Mouse (Mus musculus) liver, adult 2 months (tissue): ENCODE results near the gene Ffar1. TPM values are rescaled to one million over a fixed set of nuclear protein-coding genes. Genes with fewer than 3 reads are reported as not detected.

ENCODE experiments used
- DNase-seq: peaks from one replicate; pipeline ENCODE4 v3.0.0-alpha.2; 2011; ENCODE audit warnings: low read depth, low spot score; ENCODE audit errors: extremely low read depth
- H3K27ac ChIP-seq: fragments of 200-500 bp; replicated peaks from 2 replicates; pipeline ENCODE4 v1.5.1; 2012; ENCODE audit warnings: low read depth, mild to moderate bottlenecking, control low read depth, inconsistent platforms, low read length; ENCODE audit not compliant: insufficient read depth
- H3K27me3 ChIP-seq: fragments of 200-500 bp; 2 replicates; pipeline ENCODE4 v1.6.1; 2012; ENCODE audit warnings: mild to moderate bottlenecking, moderate library complexity, low read length, inconsistent platforms; ENCODE audit not compliant: control insufficient read depth, insufficient read depth
- H3K36me3 ChIP-seq: fragments of 200-500 bp; 2 replicates; pipeline ENCODE4 v1.6.1; 2012; ENCODE audit warnings: low read length, inconsistent platforms; ENCODE audit not compliant: control insufficient read depth, insufficient read depth
- H3K4me1 ChIP-seq: fragments of 200-500 bp; 2 replicates; pipeline ENCODE4 v1.6.1; 2011; ENCODE audit warnings: low read length; ENCODE audit not compliant: control insufficient read depth, insufficient read depth
- H3K4me3 ChIP-seq: fragments of 200-500 bp; 2 replicates; pipeline ENCODE4 v1.5.1; 2011; ENCODE audit warnings: low read depth, mild to moderate bottlenecking, control low read depth, low read length, moderate library complexity; ENCODE audit not compliant: insufficient read depth
- H3K79me2 ChIP-seq: fragments of 200-500 bp; 2 replicates; pipeline ENCODE4 v1.6.1; 2012; ENCODE audit warnings: inconsistent platforms, mild to moderate bottlenecking, low read length, moderate library complexity; ENCODE audit not compliant: control insufficient read depth, insufficient read depth
- H3K9ac ChIP-seq: fragments of 200-500 bp; 2 replicates; pipeline ENCODE4 v1.6.1; 2012; ENCODE audit warnings: low read depth, mild to moderate bottlenecking, control low read depth, inconsistent platforms, low read length
- CTCF ChIP-seq: fragments of 200-500 bp; IDR thresholded peaks from 2 replicates; pipeline ENCODE4 v1.5.1; 2011; ENCODE audit warnings: low read depth, low read length, control low read depth
- POLR2A ChIP-seq: fragments of 200-500 bp; IDR thresholded peaks from 2 replicates; pipeline ENCODE4 v1.6.1; 2011; ENCODE audit warnings: low read length, control low read depth; ENCODE audit not compliant: insufficient read depth; ENCODE audit errors: extremely low read depth
- WGBS: fragments of 180-500 bp; shearing (Covaris S2); methylation state at CpG from one replicate; pipeline ENCODE4 v1.1.7; 2018; 5-methylcytosine and 5-hydroxymethylcytosine counted together
- polyA plus RNA-seq: library from polyadenylated mRNA; depleted of rRNA; stranded (reverse); fragments of >200 nt; gene quantifications from 2 replicates; pipeline ENCODE4 v1.2.3, GENCODE M21; 2012
- total RNA-seq: library from RNA; depleted of rRNA; stranded (reverse); fragments of >200 nt; gene quantifications from 2 replicates; pipeline ENCODE4 v1.2.3, GENCODE M21; 2014

Ffar1 gene
- total and polyA plus RNA-seq, 2 experiments = 0.21 TPM; not detected in 1

DNA sequence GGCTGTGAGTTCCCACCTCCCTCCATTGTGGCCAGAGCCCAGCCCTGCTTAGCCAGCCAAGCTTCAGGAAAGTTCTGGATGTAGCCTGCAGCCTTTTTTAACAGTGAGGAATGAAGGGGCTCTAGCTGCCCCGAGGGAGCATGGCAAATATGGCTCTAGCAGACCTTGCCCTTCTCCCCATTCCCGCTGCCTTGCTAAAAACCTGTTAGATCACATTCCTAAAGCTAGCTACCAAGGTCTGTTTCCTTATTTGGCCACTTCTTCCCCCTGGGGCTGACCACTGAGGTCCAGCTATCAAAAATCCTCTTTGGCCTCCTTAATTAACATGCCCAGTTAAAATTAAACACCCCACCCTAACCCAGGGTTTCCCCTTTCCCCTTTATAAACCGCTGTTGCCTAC, 31.2 kb upstream of the Ffar1 start:
- peaks cover 13% of the 10 kb centered on the region; the same call in 1 of the 2 replicates for H3K4me1 ChIP-seq

DNA sequence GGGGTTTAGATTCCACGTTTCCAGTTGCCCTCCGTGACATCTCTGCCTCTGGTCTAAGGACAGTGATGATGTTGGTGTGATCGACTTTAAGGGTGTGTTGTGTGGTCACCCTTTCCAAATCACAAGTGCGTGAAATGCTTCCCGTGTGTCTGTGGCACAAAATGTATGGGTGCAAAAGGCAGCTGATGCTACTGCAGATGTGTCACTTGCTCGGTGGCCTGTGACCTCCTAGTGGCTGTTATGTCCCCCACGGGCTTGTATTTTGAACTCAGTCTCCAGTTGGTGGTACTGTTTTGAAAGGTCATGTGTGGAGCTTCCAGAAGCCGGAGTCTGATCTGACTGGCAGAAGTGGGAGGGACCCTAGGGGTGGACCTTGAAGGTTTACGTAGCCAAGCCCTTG, 30.4 kb upstream of the Ffar1 start:
- WGBS = 90% methylated on average over 9 of the region's 9 CpGs
- no peak for TF ChIP-seq CTCF
- no peaks in the 10 kb centered on the region for H3K79me2 ChIP-seq
- no peaks in the 10 kb centered on the region for H3K27me3 ChIP-seq
- no peaks in the 10 kb centered on the region for H3K36me3 ChIP-seq
- H3K9ac ChIP-seq = no peak overlapping the region
- no peak overlapping the region for H3K4me3 ChIP-seq
- H3K27ac ChIP-seq = no peak overlapping the region
- H3K4me1 ChIP-seq = peaks cover 13% of the 10 kb centered on the region; the same call in 1 of the 2 replicates
- no peak for DNase-seq

More for the DNA sequence above, 31.2 kb upstream of the Ffar1 start:
- Histone ChIP-seq H3K36me3 (no peaks in the 10 kb centered on the region), H3K4me3 (no peak overlapping the region), H3K27ac (no peak overlapping the region), H3K79me2 (no peaks in the 10 kb centered on the region), H3K27me3 (no peaks in the 10 kb centered on the region), H3K9ac (no peak overlapping the region)
- TF ChIP-seq CTCF (no peak), POLR2A (no peak)
- no peak for DNase-seq
- WGBS = 76% methylated on average over 3 of the region's 3 CpGs

DNA sequence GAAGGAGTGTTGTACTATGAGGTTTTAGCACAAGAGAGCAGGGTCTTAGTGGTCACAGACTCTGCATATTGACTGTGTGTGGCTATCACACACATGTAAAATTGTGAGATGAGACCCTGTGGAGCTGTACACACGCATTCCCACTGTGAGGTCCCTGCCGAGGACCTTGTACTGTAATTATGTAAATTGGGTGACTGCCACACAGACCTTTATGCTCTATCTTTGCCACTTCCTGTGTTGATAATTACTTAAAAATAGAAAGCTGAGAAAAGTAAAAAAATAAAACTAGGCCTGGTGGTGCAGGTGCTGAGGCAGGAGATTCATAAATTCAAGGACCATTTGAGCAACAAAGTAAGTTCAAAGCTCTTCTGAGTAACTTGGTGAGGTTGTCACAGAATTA, 29.3 kb upstream of the Ffar1 start:
- H3K27ac ChIP-seq = no peak overlapping the region
- H3K4me3 ChIP-seq = no peak overlapping the region
- TF ChIP-seq CTCF (no peak), POLR2A (no peak)
- WGBS = 12% methylated on average over 2 of the region's 2 CpGs
- no peaks in the 10 kb centered on the region for H3K36me3 ChIP-seq
- no peak overlapping the region for H3K9ac ChIP-seq
- DNase-seq = peak; percentile 16
- H3K79me2 ChIP-seq = no peaks in the 10 kb centered on the region
- no peaks in the 10 kb centered on the region for H3K27me3 ChIP-seq
- peaks cover 11% of the 10 kb centered on the region; the same call in 1 of the 2 replicates for H3K4me1 ChIP-seq

DNA sequence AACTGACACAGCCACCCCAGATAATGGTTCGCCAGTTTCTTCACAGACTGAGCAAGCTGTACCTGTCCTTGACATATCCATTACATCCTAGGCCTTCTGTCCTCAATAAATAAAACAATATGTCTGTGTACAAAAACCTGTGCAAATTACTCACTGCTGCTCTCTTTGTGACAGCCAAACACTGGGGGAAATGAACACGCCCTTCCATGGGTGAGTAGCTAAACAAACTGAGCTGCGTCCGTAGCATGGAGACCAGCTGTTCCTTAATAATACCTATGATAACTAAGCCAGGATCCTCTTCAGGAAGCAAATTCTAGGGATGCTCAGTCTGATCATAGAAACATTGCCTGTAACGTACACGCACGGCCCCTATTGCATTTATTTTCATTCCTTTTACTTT, 27.4 kb upstream of the Ffar1 start:
- H3K27me3 ChIP-seq = no peaks in the 10 kb centered on the region
- no peak overlapping the region for H3K27ac ChIP-seq
- 0 out of 2 replicates have a peak, but pooled peaks cover 3% of the 10 kb centered on the region for H3K4me1 ChIP-seq
- H3K9ac ChIP-seq = no peak overlapping the region
- no peak for TF ChIP-seq POLR2A
- no peak for TF ChIP-seq CTCF
- 88% methylated on average over 7 of the region's 7 CpGs for WGBS
- H3K4me3 ChIP-seq = no peak overlapping the region
- DNase-seq = no peak
- H3K36me3 ChIP-seq = no peaks in the 10 kb centered on the region
- no peaks in the 10 kb centered on the region for H3K79me2 ChIP-seq

DNA sequence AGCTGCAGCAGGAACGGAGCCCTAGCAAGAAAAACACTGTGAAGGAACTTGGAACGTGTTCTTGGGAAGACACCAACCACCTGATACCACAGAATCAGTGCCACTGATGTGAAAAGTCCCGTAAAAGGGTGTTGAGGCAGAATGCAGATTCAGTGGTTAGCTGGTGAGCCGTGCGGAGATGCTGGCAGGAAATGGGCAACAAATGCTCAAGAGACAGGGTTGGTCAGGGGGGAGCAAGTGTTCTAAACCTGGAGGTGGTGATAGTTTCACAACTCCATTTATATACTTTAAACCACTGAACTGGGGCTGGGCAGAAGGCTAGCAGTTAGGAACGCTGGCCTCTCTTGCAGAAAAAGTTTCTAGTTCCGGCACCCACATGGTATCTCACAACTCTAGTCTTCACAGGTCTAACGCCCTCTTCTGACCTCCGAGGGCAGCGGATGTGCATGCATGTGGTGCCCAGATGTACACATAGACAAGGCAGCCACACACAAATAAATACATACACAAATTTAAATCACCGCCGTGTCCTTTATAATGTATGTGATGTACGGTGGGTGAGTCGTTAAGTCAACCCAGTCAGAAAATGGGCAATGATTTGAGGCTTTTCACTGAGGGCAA, 26.3 kb upstream of the Ffar1 start:
- no peak for DNase-seq
- TF ChIP-seq CTCF (no peak), POLR2A (no peak)
- H3K4me3 ChIP-seq = no peak overlapping the region
- no peak overlapping the region for H3K9ac ChIP-seq
- H3K27ac ChIP-seq = no peak overlapping the region
- 0 out of 2 replicates have a peak, but pooled peaks cover 3% of the 10 kb centered on the region for H3K4me1 ChIP-seq
- H3K27me3 ChIP-seq = no peaks in the 10 kb centered on the region
- H3K79me2 ChIP-seq = no peaks in the 10 kb centered on the region
- 87% methylated on average over 14 of the region's 14 CpGs for WGBS
- no peaks in the 10 kb centered on the region for H3K36me3 ChIP-seq

DNA sequence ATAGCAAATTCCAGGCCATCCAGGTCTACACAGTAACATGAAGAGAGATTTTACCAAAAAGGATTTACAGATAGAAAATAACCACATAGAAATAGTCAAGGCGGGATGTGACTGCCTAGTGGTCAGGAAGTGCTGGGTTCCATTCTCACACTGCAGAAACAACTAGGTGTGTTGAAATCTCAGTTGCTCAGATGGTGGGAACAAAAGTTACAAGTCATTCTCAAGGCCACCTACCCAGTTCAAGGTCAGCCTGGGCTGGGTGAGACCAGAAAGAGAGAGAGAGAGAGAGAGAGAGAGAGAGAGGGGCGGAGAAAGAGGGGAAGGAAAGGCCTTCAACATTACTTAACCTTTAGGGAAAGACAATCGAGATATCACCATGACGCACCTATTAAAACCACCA, 25.5 kb upstream of the Ffar1 start:
- TF ChIP-seq CTCF = no peak
- no peak for DNase-seq
- 0 out of 2 replicates have a peak, but pooled peaks cover 3% of the 10 kb centered on the region for H3K4me1 ChIP-seq
- no peak overlapping the region for H3K27ac ChIP-seq
- H3K79me2 ChIP-seq = no peaks in the 10 kb centered on the region
- H3K9ac ChIP-seq = no peak overlapping the region
- H3K27me3 ChIP-seq = no peaks in the 10 kb centered on the region
- no peaks in the 10 kb centered on the region for H3K36me3 ChIP-seq
- WGBS = 90% methylated on average over 4 of the region's 4 CpGs
- no peak overlapping the region for H3K4me3 ChIP-seq
